Mouse (Mus musculus) embryonic facial prominence, embryonic 10.5 days (tissue): ENCODE data around the gene Il10. TPM values are rescaled to one million over a fixed set of nuclear protein-coding genes. Genes with fewer than 3 reads are reported as not detected.

Experiments used
- DNase-seq: peaks from one replicate; pipeline ENCODE4 v3.0.0-alpha.2; 2017; ENCODE audit warnings: low spot score
- H3K27ac ChIP-seq: fragments of 300-500 bp; sonication (generic); replicated peaks from 2 replicates; pipeline ENCODE4 v1.5.1; 2016; ENCODE audit warnings: mild to moderate bottlenecking
- H3K27me3 ChIP-seq: fragments of 300-500 bp; sonication (generic); replicated peaks from 2 replicates; pipeline ENCODE4 v1.6.1; 2016; ENCODE audit warnings: low read depth, mild to moderate bottlenecking; ENCODE audit not compliant: poor library complexity, severe bottlenecking
- H3K36me3 ChIP-seq: fragments of 300-500 bp; sonication (generic); replicated peaks from 2 replicates; pipeline ENCODE4 v1.6.1; 2016; ENCODE audit warnings: mild to moderate bottlenecking, moderate library complexity
- H3K4me1 ChIP-seq: fragments of 300-500 bp; sonication (generic); 2 replicates; pipeline ENCODE4 v1.6.1; 2016
- H3K4me3 ChIP-seq: fragments of 300-500 bp; sonication (generic); 2 replicates; pipeline ENCODE4 v1.5.1; 2016; ENCODE audit warnings: mild to moderate bottlenecking, moderate library complexity
- H3K9me3 ChIP-seq: fragments of 300-500 bp; sonication (generic); 2 replicates; pipeline ENCODE4 v1.6.1; 2016; ENCODE audit warnings: mild to moderate bottlenecking
- WGBS: fragments of 180-500 bp; shearing (Covaris S2); methylation state at CpG from one replicate; pipeline ENCODE4 v1.1.7; 2016; 5-methylcytosine and 5-hydroxymethylcytosine counted together
- polyA plus RNA-seq: library from polyadenylated mRNA; unstranded; fragments of >200 nt; fragmentation: Nextera tagmentation; extraction: Ambion mirVana; gene quantifications from 2 replicates; pipeline ENCODE4 v1.2.1, GENCODE M21; 2016

Il10 gene
- not detected in 2 replicates for polyA plus RNA-seq

GRCm38 (mm10) chr1:131019492-131020098 lies at the start of gene Il10:
Il10 (plus strand) TSS chr1:131019845.
- no peaks in the 10 kb centered on the region for H3K9me3 ChIP-seq
- DNase-seq = no peak
- H3K4me1 ChIP-seq = peaks cover 9% of the 10 kb centered on the region; the same call in 1 of the 2 replicates
- H3K4me3 ChIP-seq = no peak within 1 kb of the TSS
- H3K27me3 ChIP-seq = peaks cover 6% of the 10 kb centered on the region; the same call in 1 of the 2 replicates
- 79% methylated on average over 8 of the region's 8 CpGs for WGBS
- no peak within 1 kb of the TSS for H3K27ac ChIP-seq
- no peaks in the 10 kb centered on the region for H3K36me3 ChIP-seq

- H3K4me1 ChIP-seq = no peaks in the 10 kb centered on the region
Measured at GRCm38 (mm10) chr1:130979455-130979854, 40.2 kb upstream of the Il10 start.

GRCm38 (mm10) chr1:130984441-130984840 lies 35.2 kb upstream of the Il10 start:
- Histone ChIP-seq H3K4me1 (no peaks in the 10 kb centered on the region), H3K27ac (no peak overlapping the region), H3K9me3 (no peaks in the 10 kb centered on the region), H3K4me3 (no peak overlapping the region), H3K36me3 (no peaks in the 10 kb centered on the region), H3K27me3 (no peaks in the 10 kb centered on the region)
- 66% methylated on average over 7 of the region's 7 CpGs for WGBS
- DNase-seq = no peak

More at GRCm38 (mm10) chr1:130979455-130979854, 40.2 kb upstream of the Il10 start:
- Histone ChIP-seq H3K36me3 (no peaks in the 10 kb centered on the region), H3K27me3 (no peaks in the 10 kb centered on the region), H3K9me3 (no peaks in the 10 kb centered on the region), H3K4me3 (no peak overlapping the region), H3K27ac (no peak overlapping the region)
- DNase-seq = peak; percentile 56
- 58% methylated on average over 1 of the region's 1 CpGs for WGBS

GRCm38 (mm10) chr1:130987001-130987400 lies 32.6 kb upstream of the Il10 start:
- no peak for DNase-seq
- no peaks in the 10 kb centered on the region for H3K4me1 ChIP-seq
- H3K27me3 ChIP-seq = no peaks in the 10 kb centered on the region
- H3K36me3 ChIP-seq = no peaks in the 10 kb centered on the region
- no peak overlapping the region for H3K27ac ChIP-seq
- 88% methylated on average over 5 of the region's 5 CpGs for WGBS
- no peaks in the 10 kb centered on the region for H3K9me3 ChIP-seq
- H3K4me3 ChIP-seq = no peak overlapping the region

GRCm38 (mm10) chr1:130987418-130987817 lies 32.2 kb upstream of the Il10 start:
- Histone ChIP-seq H3K4me1 (no peaks in the 10 kb centered on the region), H3K9me3 (no peaks in the 10 kb centered on the region), H3K4me3 (no peak overlapping the region), H3K27ac (no peak overlapping the region), H3K36me3 (no peaks in the 10 kb centered on the region), H3K27me3 (no peaks in the 10 kb centered on the region)
- DNase-seq = no peak

GRCm38 (mm10) chr1:130989331-130989730 lies 30.3 kb upstream of the Il10 start:
- H3K4me1 ChIP-seq = no peaks in the 10 kb centered on the region
- H3K9me3 ChIP-seq = no peaks in the 10 kb centered on the region
- H3K27me3 ChIP-seq = no peaks in the 10 kb centered on the region
- no peak for DNase-seq
- H3K36me3 ChIP-seq = no peaks in the 10 kb centered on the region
- H3K4me3 ChIP-seq = no peak overlapping the region
- no peak overlapping the region for H3K27ac ChIP-seq
- 89% methylated on average over 3 of the region's 3 CpGs for WGBS

- WGBS = 90% methylated on average over 1 of the region's 1 CpGs
- Histone ChIP-seq H3K36me3 (no peaks in the 10 kb centered on the region), H3K9me3 (no peaks in the 10 kb centered on the region), H3K27me3 (no peaks in the 10 kb centered on the region), H3K4me1 (no peaks in the 10 kb centered on the region), H3K4me3 (no peak overlapping the region), H3K27ac (no peak overlapping the region)
- no peak for DNase-seq
Measured at GRCm38 (mm10) chr1:130990448-130990847, 29.2 kb upstream of the Il10 start.

GRCm38 (mm10) chr1:130993574-130994154 lies 26.0 kb upstream of the Il10 start:
- Histone ChIP-seq H3K4me3 (no peak overlapping the region), H3K27ac (no peak overlapping the region), H3K4me1 (no peaks in the 10 kb centered on the region), H3K27me3 (no peaks in the 10 kb centered on the region), H3K36me3 (no peaks in the 10 kb centered on the region), H3K9me3 (no peaks in the 10 kb centered on the region)
- 85% methylated on average over 9 of the region's 9 CpGs for WGBS
- DNase-seq = no peak

- Histone ChIP-seq H3K4me1 (no peaks in the 10 kb centered on the region), H3K27me3 (no peaks in the 10 kb centered on the region), H3K4me3 (no peak overlapping the region), H3K36me3 (no peaks in the 10 kb centered on the region), H3K9me3 (no peaks in the 10 kb centered on the region), H3K27ac (no peak overlapping the region)
- DNase-seq = no peak
- 53% methylated on average over 1 of the region's 1 CpGs for WGBS
Measured at GRCm38 (mm10) chr1:130995515-130995914, 24.1 kb upstream of the Il10 start.

- DNase-seq = no peak
- Histone ChIP-seq H3K27me3 (no peaks in the 10 kb centered on the region), H3K9me3 (no peaks in the 10 kb centered on the region), H3K4me1 (no peaks in the 10 kb centered on the region), H3K36me3 (no peaks in the 10 kb centered on the region), H3K4me3 (no peak overlapping the region), H3K27ac (no peak overlapping the region)
- 94% methylated on average over 10 of the region's 10 CpGs for WGBS
Measured at GRCm38 (mm10) chr1:130996356-130996755, 23.3 kb upstream of the Il10 start.

- Histone ChIP-seq H3K9me3 (no peaks in the 10 kb centered on the region), H3K36me3 (no peaks in the 10 kb centered on the region), H3K27me3 (no peaks in the 10 kb centered on the region), H3K4me3 (no peak overlapping the region), H3K27ac (no peak overlapping the region), H3K4me1 (no peaks in the 10 kb centered on the region)
- no peak for DNase-seq
- WGBS = 83% methylated on average over 4 of the region's 4 CpGs
Measured at GRCm38 (mm10) chr1:130997441-130997840, 22.2 kb upstream of the Il10 start.

- H3K27me3 ChIP-seq = no peaks in the 10 kb centered on the region
- H3K9me3 ChIP-seq = no peaks in the 10 kb centered on the region
- no peak overlapping the region for H3K27ac ChIP-seq
- H3K36me3 ChIP-seq = no peaks in the 10 kb centered on the region
- no peak overlapping the region for H3K4me3 ChIP-seq
- WGBS = 90% methylated on average over 10 of the region's 10 CpGs
- DNase-seq = no peak
- H3K4me1 ChIP-seq = peaks cover 5% of the 10 kb centered on the region
Measured at GRCm38 (mm10) chr1:130998321-130998720, 21.3 kb upstream of the Il10 start.

GRCm38 (mm10) chr1:130999708-131000107 lies 19.9 kb upstream of the Il10 start:
- H3K27ac ChIP-seq = no peak overlapping the region
- H3K36me3 ChIP-seq = no peaks in the 10 kb centered on the region
- H3K9me3 ChIP-seq = no peaks in the 10 kb centered on the region
- peaks cover 18% of the 10 kb centered on the region for H3K4me1 ChIP-seq
- H3K27me3 ChIP-seq = no peaks in the 10 kb centered on the region
- no peak for DNase-seq
- H3K4me3 ChIP-seq = no peak overlapping the region
- 81% methylated on average over 4 of the region's 4 CpGs for WGBS
